Mouse (Mus musculus) right cerebral cortex, postnatal 10 days (tissue): ENCODE results near the gene Sp7.
A peak's percentile ranks its signal among the peaks of the same experiment; 100 is the strongest.
"Not testable (repeated sequence)": the region's sequence is repeated elsewhere in the genome, so short reads cannot be mapped to it uniquely, and the experiment has no call there.

ENCODE experiments used
- DNase-seq, 2 experiments: peaks; one replicate each; pipeline ENCODE4 v3.0.0; 2021; ENCODE audit warnings: low spot score in 2 of 2

Gene Sp7

DNA sequence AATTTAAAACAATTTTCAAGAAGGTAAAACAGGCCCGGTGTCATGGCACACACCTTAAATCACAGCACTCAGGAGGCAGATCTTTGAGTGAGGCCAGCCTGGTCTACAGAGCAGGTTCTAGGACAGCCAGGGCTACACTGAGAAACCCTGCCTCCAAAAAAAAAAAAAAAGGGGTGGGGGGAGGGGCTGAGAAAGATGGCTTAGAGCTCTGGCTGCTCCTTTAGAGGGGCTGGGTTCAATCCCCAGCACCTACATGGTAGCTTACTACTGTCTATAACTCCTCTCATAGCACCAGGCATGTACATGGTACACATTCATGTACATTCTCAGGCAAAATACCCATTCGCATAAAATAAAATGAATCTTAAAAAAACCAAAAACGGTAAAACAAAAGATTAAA lies 22.5 kb downstream of the Sp7 start:
- no peak for DNase-seq

DNA sequence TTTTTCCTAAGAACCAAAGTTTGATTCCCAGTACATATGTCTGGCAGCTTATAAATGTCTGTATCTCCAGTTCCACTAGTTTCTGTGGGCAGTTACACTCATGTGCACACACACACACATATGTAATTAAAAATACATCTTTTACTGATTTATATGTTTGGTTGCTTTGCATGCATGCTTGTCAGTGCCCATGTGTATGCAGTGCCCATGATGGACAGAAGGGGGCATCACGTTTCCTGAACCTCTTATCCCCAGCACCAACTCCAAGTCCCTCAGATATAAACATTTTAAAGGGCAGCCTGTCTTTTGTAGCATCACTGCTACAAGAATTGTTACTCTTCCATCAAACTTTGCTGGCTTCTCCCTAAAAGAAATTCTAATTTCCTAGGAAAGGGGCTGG lies 25.4 kb downstream of the Sp7 start:
- DNase-seq = no peak

DNA sequence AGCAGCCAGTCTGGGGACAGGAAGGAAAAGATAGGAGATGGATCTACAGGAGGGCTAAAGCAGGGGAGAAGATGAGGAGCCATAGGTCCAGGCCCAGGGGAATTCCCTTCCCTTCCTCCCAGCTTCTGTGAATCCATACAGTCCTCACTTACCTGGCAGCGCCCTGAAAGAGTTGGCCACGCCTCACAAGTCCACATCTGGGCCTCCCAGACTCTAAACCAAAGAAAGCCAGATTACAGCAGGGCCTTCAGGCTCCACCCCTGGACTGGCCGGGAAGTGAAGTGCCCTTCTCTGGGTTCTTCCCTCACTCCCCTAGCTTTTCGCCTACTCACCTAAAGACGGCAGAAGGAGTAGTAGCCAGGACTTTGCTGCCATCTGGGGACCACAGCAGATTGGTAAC lies 27.4 kb downstream of the Sp7 start:
- DNase-seq = no peak

DNA sequence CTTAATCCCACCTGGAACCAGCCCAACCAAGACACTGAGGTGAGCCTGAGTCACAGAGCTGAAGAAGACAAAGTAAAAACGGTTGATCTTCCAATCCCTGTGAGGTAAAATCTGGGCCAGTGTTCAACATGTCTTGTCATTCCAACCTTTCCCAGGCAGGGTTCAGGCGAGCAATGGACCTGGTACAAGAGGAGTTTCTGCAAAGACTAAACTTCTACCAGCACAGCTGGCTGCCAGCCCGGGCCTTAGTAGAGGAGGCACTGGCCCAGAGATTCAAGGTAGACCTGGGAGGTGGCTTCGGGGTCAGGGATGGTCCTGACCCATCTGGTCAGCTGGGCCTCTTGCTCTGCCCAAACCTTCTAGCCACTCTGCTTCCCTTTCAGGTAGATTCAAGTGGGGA lies 30.0 kb downstream of the Sp7 start:
- no peak for DNase-seq

DNA sequence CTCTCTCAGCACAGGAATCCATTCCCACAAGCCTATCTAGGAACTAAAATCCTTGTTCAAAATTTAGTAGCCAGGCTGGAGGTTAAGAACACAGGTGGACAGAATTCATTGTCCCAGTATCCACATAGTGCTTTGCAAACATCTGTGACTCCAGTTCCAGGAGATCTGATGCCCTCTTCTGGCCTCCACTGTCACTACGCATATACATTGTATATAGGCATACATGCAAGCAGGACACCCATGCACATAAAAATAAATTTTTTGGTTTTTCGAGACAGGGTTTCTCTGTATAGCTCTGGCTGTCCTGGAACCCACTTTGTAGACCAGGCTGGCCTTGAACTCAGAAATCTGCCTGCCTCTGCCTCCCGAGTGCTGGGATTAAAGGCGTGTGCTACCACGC lies 31.1 kb downstream of the Sp7 start:
- DNase-seq = not testable (repeated sequence)

DNA sequence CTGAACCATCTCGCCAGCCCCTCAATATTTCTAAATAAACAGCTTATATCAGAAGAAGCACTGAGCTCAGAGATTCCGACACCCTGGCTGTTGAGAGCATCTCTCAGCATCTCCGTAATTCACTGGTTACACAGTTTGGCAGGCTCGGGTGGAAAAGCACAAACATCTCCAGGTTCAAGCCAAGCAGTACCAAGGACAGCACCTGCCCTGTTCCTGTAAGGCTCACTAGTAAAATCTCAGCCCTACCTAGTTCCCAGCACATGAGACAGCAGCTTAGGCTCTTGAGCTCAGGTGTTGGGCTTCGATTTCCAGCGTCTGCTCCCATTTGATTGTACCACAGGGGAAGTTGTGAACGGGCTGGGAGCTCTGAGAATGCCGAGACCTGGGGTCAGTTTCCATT lies 31.7 kb downstream of the Sp7 start:
- no peak for DNase-seq

DNA sequence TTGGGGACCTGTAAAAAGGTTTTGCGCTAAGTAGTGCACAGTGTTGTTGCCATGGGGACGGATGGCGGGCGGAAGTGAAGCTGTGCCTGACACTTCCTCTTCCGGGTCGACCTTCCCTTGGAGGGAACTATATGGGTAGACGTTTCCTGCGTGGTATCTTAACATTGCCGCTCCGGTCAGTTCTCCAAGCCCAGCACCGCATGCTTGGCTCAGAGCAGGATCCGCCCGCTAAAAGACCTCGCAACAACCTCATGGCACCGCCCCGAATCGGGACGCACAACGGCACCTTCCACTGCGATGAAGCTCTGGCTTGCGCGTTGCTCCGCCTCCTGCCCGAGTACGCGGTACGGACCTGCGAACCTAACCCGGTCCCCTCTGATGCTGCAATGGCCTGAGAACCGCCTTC lies 35.4 kb downstream of the Sp7 start, which contains the start of gene Myg1:
TSS of gene Myg1 (plus strand) at position 100 of the 406 bp plus-strand sequence.
- DNase-seq = peak; percentile 90 to 93

DNA sequence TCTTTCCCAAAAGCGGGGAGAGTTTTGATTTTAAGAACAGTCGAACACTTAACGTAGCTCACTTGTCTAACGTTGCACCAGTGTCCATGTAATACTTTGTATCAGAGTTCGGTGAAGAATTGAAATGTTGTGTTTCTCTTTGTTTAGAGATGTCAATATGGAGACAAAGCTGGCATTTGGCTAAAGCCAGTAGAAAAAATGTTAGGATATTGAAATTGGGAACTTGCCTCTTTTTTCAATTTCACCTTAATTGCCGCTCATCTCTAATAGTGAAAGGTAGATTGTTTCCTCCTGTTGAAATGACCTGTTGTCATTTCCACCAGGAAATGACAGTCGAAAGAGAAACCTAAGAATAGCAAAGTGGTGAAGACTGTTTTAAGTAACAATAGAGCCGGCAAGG lies 40.1 kb downstream of the Sp7 start:
- DNase-seq = no peak

DNA sequence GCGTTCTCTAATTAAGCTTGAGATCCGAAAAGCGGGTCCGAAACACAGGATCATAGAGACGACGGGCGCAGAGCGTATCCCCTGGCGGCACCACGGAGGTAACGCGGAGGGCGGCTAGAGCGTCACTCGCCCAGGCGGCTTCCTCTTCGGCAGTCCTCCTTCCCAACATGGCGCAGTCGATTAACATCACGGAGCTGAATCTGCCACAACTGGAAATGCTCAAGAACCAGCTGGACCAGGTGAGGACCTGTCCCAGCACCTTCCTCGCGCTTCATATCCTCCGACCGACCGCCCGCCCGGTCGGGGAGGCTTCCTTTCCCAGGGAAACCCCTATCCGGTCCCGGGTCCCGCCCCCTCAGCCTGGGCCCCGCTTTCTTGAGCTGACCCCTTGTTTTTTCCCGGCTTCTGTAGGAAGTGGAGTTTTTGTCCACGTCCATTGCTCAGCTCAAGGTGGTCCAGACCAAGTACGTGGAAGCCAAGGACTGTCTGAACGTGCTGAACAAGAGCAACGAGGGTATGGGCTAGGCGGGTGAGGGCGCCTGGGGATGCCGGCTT lies 40.9 kb downstream of the Sp7 start, which contains the start of gene Pfdn5:
TSS of gene Pfdn5 (plus strand) at position 95 of the 555 bp plus-strand sequence.
- DNase-seq = peak; percentile 90 to 92

DNA sequence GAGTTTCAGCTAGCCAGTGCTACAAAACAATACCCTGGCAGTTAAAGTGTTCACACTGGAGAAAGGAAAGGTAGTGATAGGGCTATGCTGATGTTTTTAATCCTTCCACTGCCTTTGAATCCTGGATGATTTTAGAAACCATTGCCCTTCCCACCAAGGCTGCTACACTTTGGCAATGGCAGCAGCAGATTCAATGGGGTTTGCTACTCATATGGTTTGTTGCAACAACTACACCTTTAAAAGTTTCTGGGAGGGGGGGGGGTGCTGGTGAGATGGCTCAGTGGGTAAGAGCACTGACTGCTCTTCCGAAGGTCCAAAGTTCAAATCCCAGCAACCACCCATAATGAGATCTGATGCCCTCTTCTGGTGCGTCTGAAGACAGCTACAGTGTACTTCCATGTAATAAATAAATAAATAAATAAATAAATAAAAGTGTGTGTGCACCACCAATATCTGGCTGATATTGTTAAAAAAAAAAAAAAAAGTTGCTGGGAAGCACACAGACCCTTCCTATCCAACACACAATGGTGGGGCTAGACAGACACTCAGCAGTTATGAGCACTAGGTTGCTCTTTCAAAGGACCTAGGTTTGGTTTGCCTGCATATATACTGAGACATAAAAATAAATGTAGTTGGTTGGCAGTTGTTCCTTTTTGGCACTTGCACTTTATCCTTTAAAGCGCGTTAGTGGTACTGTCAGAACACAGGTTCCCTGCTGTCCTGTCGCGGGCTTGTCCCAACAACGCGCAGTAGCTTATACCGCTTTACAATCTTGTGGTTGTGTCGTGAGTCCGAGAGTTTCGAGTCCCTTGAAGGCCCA lies 42.1 kb downstream of the Sp7 start:
- DNase-seq = no peak

DNA sequence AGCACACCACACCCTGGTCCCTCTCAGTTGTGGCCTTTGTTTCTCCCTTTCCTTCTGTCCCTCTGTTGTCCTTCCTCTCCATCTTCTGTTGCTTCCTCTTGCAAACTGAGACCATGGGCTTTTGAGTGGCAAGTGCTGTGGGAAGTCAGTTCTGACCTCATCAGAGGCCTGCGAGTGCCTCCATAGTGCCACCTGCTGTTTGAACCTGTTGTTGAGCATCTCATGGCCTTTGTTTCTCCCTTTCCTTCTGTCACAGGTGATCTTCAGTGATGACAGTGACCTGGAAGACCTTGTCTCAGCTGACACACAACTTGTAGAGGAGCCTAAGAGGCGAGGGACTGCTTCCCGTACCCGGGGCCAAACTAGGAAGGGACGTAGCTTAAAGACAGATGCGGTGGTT lies 50.7 kb downstream of the Sp7 start:
- peak in 1 of 2 experiments; percentile 55 for DNase-seq

DNA sequence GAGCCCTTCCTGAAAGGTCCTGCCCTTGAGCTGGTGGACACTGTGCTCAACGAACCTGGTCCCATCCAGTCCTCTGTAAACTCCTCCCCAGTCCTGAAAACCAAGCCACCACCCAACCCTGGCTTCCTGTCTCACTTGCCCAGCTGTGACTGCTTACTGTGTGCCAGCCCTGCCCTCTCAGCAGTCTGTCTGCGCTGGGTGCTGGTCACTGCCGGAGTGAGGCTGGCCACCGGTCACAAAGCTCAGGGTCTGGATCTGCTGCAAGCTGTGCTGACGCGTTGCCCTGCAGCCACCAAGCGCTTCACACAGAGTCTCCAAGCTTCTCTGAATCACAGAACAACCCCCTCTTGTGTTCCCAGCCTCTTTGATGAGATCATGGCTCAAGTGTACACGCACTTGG lies 51.7 kb downstream of the Sp7 start:
- no peak for DNase-seq

DNA sequence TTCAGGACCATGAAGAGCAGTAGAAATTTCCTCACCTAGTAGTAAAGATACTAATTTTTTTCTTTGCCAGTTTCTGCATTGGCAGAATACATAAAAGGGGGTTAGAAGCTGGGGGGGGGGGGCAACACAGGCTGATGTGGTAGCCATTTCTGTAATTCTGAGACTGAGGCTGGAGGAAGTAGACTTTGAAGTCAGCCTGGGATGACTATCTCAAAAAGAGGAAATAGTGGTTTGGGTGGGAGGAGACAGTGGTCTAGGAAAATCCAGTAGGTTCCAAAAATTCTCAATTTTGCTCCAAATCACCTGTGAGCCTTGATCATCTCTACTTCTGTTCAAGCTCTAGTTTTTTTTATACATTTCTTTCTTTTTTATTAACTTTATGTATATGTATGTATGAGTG lies 55.5 kb downstream of the Sp7 start:
- DNase-seq = no peak

DNA sequence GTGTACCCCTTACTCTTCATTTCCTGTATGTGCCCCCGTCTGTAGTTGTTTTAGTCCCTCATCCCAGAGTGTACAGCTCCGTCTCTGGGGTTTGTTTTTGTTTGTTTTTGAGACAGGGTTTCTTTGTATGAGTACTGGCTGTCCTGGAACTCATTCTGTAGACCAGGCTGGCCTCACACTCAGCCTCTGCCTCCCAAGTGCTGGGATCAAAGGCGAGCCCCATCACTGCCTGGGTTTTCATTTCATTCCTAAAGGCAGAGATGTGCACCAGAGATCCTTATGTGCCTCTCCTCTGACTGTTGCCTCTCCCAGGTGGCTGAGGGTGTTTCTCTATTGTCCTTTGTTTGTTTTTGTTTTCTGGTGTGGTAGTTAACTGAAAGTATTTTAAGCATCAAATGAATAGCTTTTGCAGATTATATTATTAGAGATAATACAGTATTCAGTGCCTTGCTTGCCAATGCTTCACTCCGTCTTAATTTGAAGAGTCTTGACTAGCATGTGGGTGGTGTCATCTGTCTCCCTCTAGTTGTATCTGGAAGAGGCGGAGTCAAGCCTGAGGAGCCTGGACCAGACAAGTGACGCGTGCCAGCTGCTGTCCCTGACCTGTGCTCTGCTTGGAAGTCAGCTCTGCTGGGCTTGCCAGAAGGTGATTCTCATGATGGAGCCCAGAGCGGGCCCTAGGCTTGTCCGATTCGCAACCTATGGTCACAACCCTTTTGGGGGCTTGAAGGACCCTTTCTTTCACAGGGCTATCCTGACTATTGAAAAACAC lies 56.7 kb downstream of the Sp7 start:
- DNase-seq = no peak

DNA sequence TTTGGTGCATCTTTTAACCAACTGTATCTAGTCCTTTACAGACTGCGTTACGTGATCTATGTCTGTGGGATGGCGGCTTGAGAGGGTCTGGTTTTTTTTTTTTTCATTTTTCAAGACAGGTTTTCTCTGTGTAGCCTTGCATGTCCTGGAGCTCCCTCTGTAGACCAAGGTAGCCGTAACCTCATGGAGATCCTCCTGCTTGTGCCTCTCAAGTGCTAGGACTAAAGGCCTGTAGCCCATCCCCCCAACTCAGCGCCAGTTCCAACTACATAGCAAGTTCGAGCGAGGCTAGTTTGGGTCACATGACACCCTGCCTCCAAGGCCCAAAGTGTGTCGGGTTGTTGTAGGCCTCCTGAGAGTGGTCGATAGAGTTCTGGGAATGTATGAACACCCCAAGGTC lies 58.3 kb downstream of the Sp7 start:
- no peak for DNase-seq
